Mouse (Mus musculus): ENCODE measurements around the gene Ccdc144b. TPM values are rescaled to one million over a fixed set of nuclear protein-coding genes. Genes with fewer than 3 reads are reported as not detected.

Gene Ccdc144b
- polyA plus RNA-seq, 1 experiment from 2014 or later, result 0.26 TPM

Other genes with a start within 250 kb of the Ccdc144b start
- gene Dcun1d1, start 116.1 kb downstream of the Ccdc144b start, polyA plus RNA-seq (2014; fragmentation: Nextera tagmentation; extraction: Ambion mirVana), result 81.2 and 86.0 TPM in 2 replicates
- gene Mccc1, start 52.9 kb downstream of the Ccdc144b start, polyA plus RNA-seq (2014; fragmentation: Nextera tagmentation; extraction: Ambion mirVana), result 58.9 and 63.8 TPM in 2 replicates
- 83.1 and 88.3 TPM in 2 replicates for gene Acad9, start 12.4 kb upstream of the Ccdc144b start, polyA plus RNA-seq (2014; fragmentation: Nextera tagmentation; extraction: Ambion mirVana)
- gene D3Ertd254e, start 97.5 kb upstream of the Ccdc144b start, polyA plus RNA-seq (2014; fragmentation: Nextera tagmentation; extraction: Ambion mirVana), result 4.7 and 4.8 TPM in 2 replicates
- gene Qrfpr, start 168.8 kb upstream of the Ccdc144b start, polyA plus RNA-seq (2014; fragmentation: Nextera tagmentation; extraction: Ambion mirVana), result not detected in 2 replicates

All from heart, embryonic 14.5 days (tissue).